Mouse (Mus musculus): ENCODE measurements around the gene Gdpgp1. TPM values are rescaled to one million over a fixed set of nuclear protein-coding genes. Genes with fewer than 3 reads are reported as not detected.

Gene Gdpgp1
- polyA plus RNA-seq (2012; rRNA removed) (1.3 TPM in 2 replicates), polyA plus RNA-seq (2014; fragmentation: Nextera tagmentation; extraction: Ambion mirVana) (1.1 and 1.2 TPM in 2 replicates)

DNA sequence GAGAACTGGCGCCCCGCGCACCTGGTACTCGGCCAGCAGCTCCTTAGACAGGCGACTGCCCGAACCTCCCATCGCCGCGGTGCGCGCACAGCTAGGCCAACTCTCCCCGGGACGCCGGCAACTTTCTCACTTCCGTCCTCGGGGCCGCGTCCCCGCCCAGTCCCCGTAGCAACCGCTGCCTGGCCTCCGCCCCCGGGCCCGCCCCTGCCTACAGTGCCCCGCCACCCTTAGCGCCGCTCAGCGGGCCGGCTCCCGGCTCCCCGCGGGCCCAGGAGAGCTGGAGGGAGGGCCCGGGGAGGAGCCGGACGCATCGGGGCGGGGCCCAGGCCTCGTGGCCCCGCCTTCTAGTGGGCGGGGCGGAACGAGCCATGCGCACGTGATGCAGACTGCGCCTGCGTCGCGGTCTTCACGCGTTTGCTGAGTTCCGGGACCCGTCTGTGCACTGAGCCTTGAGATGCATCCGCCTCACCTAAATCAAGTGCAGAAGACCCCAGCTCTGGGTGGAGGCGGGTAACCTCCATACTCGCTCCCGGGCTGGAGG is at the start of gene Gdpgp1, which contains the start of gene Cib1:
Gdpgp1 (plus strand) TSS at position 377 of the 541 bp plus-strand sequence.
Cib1 (minus strand) TSS at position 325 of the 541 bp plus-strand sequence.
- Histone ChIP-seq H3K27me3 (ENCODE audit: control insufficient read depth, insufficient read depth, low read length) (no peaks in the 10 kb centered on the region), H3K9ac (replicated peaks) (peak within 1 kb of the TSS; percentile 94), H3K4me1 (replicated peaks; ENCODE audit: control insufficient read depth in 2 of 2, insufficient read depth in 2 of 2, low read length in 1 of 2) (peaks cover 10 to 22% of the 10 kb centered on the region in 2 experiments), H3K9me3 (ENCODE audit: control insufficient read depth, low read length) (no peaks in the 10 kb centered on the region), H3K27ac (peak within 1 kb of the TSS; percentile 89), H3K36me3 (replicated peaks; ENCODE audit: control insufficient read depth, insufficient read depth, low read depth) (peaks cover 2% of the 10 kb centered on the region), H3K4me2 (ENCODE audit: low read depth) (peak within 1 kb of the TSS; percentile 99), H3K4me3 (ENCODE audit: insufficient read depth in 1 of 2, low read depth in 2 of 2, low read length in 2 of 2) (peak within 1 kb of the TSS; percentile 88 to 91)
- no peak; the same call in 1 of the 2 replicates for TF ChIP-seq CTCF (IDR thresholded peaks at IDR 0.05; ENCODE audit: low read depth)
- no peak for TF ChIP-seq EP300 (IDR thresholded peaks at IDR 0.05; ENCODE audit: low read depth)
- under 1% methylated on average over 56 of the region's 56 CpGs for WGBS (ENCODE audit: insufficient replicate concordance)
- ATAC-seq (ENCODE audit: insufficient read depth) (peak; percentile 100), DNase-seq (ENCODE audit: low read depth in 3 of 3, low spot score in 3 of 3) (peak; percentile 93 to 94 (median 94))

DNA sequence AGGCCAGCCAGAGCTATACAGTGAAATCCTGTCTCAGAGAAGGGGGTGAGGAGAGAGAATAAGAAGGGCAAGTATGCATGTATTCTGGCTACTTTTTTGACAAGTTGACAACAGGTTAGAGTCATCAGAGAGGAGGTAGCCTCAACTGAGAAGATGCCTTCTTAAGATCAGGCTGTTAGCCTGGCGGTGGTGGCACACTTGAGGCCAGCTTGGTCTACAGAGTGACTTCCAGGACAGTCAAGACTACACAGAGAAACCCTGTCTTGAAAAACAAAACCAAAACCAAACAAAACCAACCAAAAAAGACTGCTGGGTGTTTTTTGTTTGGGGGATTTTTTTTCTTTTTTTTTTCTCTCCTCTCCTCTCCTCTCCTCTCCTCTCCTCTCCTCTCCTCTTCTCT is 49.2 kb upstream of the Gdpgp1 start:
- Histone ChIP-seq H3K4me2 (ENCODE audit: low read depth) (no peak overlapping the region), H3K27ac (no peak overlapping the region; the same call in 1 of the 2 replicates), H3K36me3 (replicated peaks; ENCODE audit: control insufficient read depth, insufficient read depth, low read depth) (no peaks in the 10 kb centered on the region), H3K9me3 (ENCODE audit: control insufficient read depth, low read length) (no peaks in the 10 kb centered on the region), H3K9ac (replicated peaks) (no peak overlapping the region), H3K4me1 (replicated peaks; ENCODE audit: control insufficient read depth in 2 of 2, insufficient read depth in 2 of 2, low read length in 1 of 2) (peaks cover 34 to 45% of the 10 kb centered on the region in 2 experiments), H3K27me3 (ENCODE audit: control insufficient read depth, insufficient read depth, low read length) (no peaks in the 10 kb centered on the region), H3K4me3 (ENCODE audit: insufficient read depth in 1 of 2, low read depth in 2 of 2, low read length in 2 of 2) (no peak overlapping the region)
- ATAC-seq (ENCODE audit: insufficient read depth) (no peak), DNase-seq (ENCODE audit: low read depth in 3 of 3, low spot score in 3 of 3) (no peak)
- TF ChIP-seq EP300 (IDR thresholded peaks at IDR 0.05; ENCODE audit: low read depth) (no peak), CTCF (IDR thresholded peaks at IDR 0.05; ENCODE audit: low read depth) (no peak)
- 85% methylated on average over 1 of the region's 1 CpGs for WGBS (ENCODE audit: insufficient replicate concordance)

DNA sequence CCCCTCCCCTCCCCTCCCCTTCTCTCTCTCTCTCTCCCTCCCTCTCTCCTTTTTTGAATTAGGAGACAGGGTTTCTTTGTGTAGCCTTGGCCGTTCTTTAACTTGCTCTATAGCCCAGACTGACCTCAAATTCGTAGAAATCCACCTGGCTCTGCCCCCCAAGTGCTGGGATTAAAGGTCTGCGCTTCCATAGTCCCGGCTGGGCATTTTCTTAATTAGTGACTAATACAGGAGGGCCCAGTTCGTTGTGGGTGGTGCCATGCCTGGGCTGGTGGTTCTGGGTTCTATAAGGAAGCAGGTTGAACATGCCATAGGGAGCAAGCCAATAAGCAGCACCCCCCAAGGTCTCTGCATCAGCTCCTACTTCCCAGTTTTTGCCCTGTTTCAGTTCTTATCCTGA is 48.7 kb upstream of the Gdpgp1 start:
- H3K4me1 ChIP-seq (replicated peaks; ENCODE audit: control insufficient read depth in 2 of 2, insufficient read depth in 2 of 2, low read length in 1 of 2), result peaks cover 34 to 45% of the 10 kb centered on the region in 2 experiments
- H3K36me3 ChIP-seq (replicated peaks; ENCODE audit: control insufficient read depth, insufficient read depth, low read depth), result no peaks in the 10 kb centered on the region
- H3K27me3 ChIP-seq (ENCODE audit: control insufficient read depth, insufficient read depth, low read length), result no peaks in the 10 kb centered on the region
- DNase-seq (ENCODE audit: low read depth in 3 of 3, low spot score in 3 of 3) (no peak), ATAC-seq (ENCODE audit: insufficient read depth) (no peak)
- WGBS (ENCODE audit: insufficient replicate concordance), result 59% methylated on average over 5 of the region's 5 CpGs
- no peak overlapping the region for H3K9ac ChIP-seq (replicated peaks)
- H3K9me3 ChIP-seq (ENCODE audit: control insufficient read depth, low read length), result no peaks in the 10 kb centered on the region
- H3K27ac ChIP-seq, result no peak overlapping the region
- no peak overlapping the region for H3K4me2 ChIP-seq (ENCODE audit: low read depth)
- H3K4me3 ChIP-seq (ENCODE audit: insufficient read depth in 1 of 2, low read depth in 2 of 2, low read length in 2 of 2), result no peak overlapping the region
- no peak for TF ChIP-seq EP300 (IDR thresholded peaks at IDR 0.05; ENCODE audit: low read depth)
- no peak for TF ChIP-seq CTCF (IDR thresholded peaks at IDR 0.05; ENCODE audit: low read depth)

DNA sequence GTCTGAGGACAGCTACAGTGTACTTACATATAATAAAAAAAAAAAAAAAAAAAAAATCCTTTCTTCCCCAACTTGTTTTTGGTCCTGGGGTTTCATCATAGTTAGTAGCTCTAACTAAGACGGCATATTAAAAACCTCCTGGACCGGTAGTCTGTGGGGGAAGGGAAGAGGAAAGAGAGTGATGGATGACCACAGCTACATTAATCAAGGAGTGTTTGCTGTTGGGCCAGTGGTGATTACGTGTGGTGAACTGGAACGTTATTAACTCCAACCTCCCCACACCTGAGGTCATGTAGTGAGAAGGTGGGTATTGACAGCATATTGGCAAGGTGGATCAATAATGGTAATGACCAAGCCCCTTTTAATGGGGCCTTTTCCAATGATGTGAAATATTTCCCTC is 48.1 kb upstream of the Gdpgp1 start:
- no peak overlapping the region for H3K4me2 ChIP-seq (ENCODE audit: low read depth)
- ATAC-seq (ENCODE audit: insufficient read depth) (no peak), DNase-seq (ENCODE audit: low read depth in 3 of 3, low spot score in 3 of 3) (no peak)
- TF ChIP-seq EP300 (IDR thresholded peaks at IDR 0.05; ENCODE audit: low read depth) (no peak), CTCF (IDR thresholded peaks at IDR 0.05; ENCODE audit: low read depth) (no peak)
- no peaks in the 10 kb centered on the region for H3K27me3 ChIP-seq (ENCODE audit: control insufficient read depth, insufficient read depth, low read length)
- WGBS (ENCODE audit: insufficient replicate concordance), result 57% methylated on average over 4 of the region's 4 CpGs
- H3K4me1 ChIP-seq (replicated peaks; ENCODE audit: control insufficient read depth in 2 of 2, insufficient read depth in 2 of 2, low read length in 1 of 2), result peaks cover 34 to 45% of the 10 kb centered on the region in 2 experiments
- H3K27ac ChIP-seq, result peak overlapping the region; percentile 68
- no peaks in the 10 kb centered on the region for H3K9me3 ChIP-seq (ENCODE audit: control insufficient read depth, low read length)
- H3K9ac ChIP-seq (replicated peaks), result no peak overlapping the region
- H3K36me3 ChIP-seq (replicated peaks; ENCODE audit: control insufficient read depth, insufficient read depth, low read depth), result no peaks in the 10 kb centered on the region
- no peak overlapping the region for H3K4me3 ChIP-seq (ENCODE audit: insufficient read depth in 1 of 2, low read depth in 2 of 2, low read length in 2 of 2)

DNA sequence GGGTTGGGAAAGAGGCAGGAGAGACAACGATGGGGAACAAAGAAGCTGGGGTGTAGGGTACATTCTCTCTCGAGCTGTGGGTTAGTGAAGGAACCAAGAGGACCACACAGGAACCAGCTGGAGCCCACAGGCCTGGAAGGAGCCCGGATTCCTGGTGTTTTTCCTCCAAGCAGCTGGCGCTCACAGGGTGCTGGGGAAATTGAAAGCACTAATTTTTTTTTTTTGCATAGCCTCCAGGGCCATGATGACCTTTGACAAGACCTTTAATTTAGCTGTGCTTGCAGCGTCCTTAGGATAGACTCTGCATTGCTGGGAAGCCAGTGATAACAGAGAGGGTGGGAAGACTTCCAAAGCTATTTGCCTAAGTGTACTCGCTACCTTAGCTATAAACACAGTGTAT is 47.7 kb upstream of the Gdpgp1 start:
- DNase-seq (ENCODE audit: low read depth in 3 of 3, low spot score in 3 of 3), result no peak
- TF ChIP-seq CTCF (IDR thresholded peaks at IDR 0.05; ENCODE audit: low read depth) (no peak), EP300 (IDR thresholded peaks at IDR 0.05; ENCODE audit: low read depth) (no peak)

More for the DNA sequence above, 47.7 kb upstream of the Gdpgp1 start:
- H3K27me3 ChIP-seq (ENCODE audit: control insufficient read depth, insufficient read depth, low read length), result no peaks in the 10 kb centered on the region
- H3K4me2 ChIP-seq (ENCODE audit: low read depth), result peak overlapping the region; percentile 71; the same call in 1 of the 2 replicates
- peaks cover 34 to 45% of the 10 kb centered on the region in 2 experiments for H3K4me1 ChIP-seq (replicated peaks; ENCODE audit: control insufficient read depth in 2 of 2, insufficient read depth in 2 of 2, low read length in 1 of 2)
- peak overlapping the region; percentile 68 for H3K27ac ChIP-seq
- H3K9ac ChIP-seq (replicated peaks), result peak overlapping the region; percentile 65
- H3K4me3 ChIP-seq (ENCODE audit: insufficient read depth in 1 of 2, low read depth in 2 of 2, low read length in 2 of 2), result no peak overlapping the region
- H3K9me3 ChIP-seq (ENCODE audit: control insufficient read depth, low read length), result no peaks in the 10 kb centered on the region
- H3K36me3 ChIP-seq (replicated peaks; ENCODE audit: control insufficient read depth, insufficient read depth, low read depth), result no peaks in the 10 kb centered on the region
- 41% methylated on average over 6 of the region's 6 CpGs for WGBS (ENCODE audit: insufficient replicate concordance)
- ATAC-seq (ENCODE audit: insufficient read depth), result no peak
